Mouse (Mus musculus) hematopoietic stem cell, adult 5-6 weeks (primary cell): ENCODE measurements at regions not wholly inside any gene's neighbourhood (a gene's known extent, or its start where the extent isn't known, plus 50 kb on each side); places are given as distances from the start of the nearest gene placed in this dataset.

ENCODE experiments used
- ATAC-seq, 2 experiments: fragments of 125-278 bp in 1 of 2; replicated peaks in 1 of 2; 2 replicates each; pipeline ENCODE4 v1.8.0; 2016 to 2017; ENCODE audit warnings: inconsistent platforms in 2 of 2, mild to moderate bottlenecking in 2 of 2, moderate number of reproducible peaks in 2 of 2, low read depth in 1 of 2, moderate TSS enrichment in 1 of 2; ENCODE audit not compliant: low FRiP score in 2 of 2, poor library complexity in 2 of 2, severe bottlenecking in 2 of 2, insufficient read depth in 1 of 2, low TSS enrichment in 1 of 2

DNA sequence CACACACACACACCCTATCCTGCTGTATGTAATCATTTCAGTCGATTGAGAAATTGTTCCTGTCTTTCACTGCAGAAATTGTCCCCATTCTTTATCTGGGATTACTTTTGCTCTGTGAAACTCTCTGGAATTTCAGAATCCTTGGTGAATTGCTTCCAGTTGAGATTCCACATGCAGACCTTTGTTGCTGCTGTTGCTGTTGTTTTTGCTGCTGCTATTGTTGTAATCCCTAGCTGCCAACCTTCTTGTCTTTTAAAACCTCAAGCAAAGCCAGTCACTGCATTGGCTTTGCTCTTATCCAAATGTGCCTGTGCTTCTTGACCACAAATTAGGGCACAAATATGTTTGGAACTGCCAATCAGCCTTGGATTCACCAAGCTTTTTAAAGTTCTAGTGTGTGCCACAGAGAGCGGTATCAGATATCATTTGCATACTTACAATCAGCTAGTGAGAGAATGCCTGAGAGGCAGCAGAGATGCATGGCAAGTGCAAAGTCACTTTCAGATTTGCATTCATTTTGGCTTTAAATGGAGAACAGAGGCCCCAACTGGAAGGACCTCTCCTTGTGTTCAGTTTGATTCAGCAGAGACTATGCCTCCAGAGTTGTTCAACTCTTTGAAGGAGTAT lies 1187.0 kb upstream of the Map3k7 start:
- no peak for ATAC-seq

DNA sequence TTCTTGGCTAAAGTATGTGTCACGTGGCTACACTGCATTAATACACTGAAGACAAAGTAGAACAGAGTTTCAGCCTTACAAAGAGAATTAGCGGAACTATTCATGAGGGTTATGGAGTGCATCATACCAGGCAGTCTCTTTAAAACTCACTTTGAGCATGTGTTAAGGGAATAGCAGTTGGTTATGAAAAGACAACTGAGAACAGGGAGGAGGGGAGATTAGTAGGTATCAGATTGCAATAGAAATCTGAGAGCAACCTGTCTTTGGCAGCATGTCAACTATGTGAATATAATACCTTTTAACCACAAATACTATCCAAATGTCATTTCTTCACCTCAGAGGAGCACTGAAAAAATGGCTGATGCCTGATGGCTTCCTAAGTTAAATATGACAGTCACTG lies 1182.2 kb upstream of the Map3k7 start:
- ATAC-seq = no peak

DNA sequence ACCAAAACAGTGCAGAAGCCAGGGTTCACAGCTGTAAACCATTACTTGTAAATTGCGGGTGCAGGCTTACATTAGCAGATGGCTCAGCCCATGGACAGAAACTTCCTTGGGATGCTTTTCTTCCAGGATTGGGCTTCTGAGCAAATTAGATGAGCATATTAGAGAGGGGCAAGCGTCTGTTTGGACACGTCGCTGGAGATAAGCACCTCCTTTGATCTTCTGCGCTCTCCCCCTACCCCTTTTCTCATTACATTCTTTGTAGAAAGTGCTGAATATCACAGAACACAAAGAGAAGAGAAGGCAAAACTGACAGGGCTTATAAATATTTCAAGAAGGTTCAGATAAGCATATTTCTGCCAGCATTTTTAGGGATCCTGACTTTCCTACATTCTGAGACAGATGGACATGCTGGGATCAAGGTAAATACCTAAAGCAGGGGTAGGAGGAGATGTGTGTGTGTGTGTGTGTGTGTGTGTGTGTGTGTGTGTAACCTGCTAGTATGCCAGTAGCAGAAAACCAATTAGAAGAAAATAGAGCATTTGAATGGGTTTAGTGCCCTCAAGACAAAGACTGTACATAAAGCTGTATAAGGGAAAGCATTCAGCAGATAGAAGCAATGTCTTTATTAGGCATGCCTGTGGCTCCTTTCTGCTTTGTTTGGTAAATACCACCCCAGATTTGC lies 1173.8 kb upstream of the Map3k7 start:
- no peak for ATAC-seq

DNA sequence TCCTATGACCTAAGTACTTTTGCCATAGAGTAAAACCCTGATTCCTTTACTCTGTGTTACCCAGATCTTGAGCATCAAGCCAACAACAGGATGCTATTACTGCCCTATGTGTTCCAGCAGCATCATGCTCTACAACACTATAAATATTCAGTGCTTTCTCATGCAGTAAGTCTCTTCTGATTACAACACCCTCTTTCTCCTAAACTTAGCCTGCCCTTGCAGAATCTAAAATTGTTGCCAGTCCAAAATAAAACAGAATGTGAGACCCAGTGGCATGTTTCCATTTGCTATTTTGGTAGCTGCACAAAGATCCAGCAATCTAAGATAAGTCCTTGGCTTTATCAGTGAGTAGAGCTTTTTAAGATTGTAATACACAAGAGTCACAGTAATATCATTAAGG lies 1154.1 kb upstream of the Map3k7 start:
- ATAC-seq = no peak

DNA sequence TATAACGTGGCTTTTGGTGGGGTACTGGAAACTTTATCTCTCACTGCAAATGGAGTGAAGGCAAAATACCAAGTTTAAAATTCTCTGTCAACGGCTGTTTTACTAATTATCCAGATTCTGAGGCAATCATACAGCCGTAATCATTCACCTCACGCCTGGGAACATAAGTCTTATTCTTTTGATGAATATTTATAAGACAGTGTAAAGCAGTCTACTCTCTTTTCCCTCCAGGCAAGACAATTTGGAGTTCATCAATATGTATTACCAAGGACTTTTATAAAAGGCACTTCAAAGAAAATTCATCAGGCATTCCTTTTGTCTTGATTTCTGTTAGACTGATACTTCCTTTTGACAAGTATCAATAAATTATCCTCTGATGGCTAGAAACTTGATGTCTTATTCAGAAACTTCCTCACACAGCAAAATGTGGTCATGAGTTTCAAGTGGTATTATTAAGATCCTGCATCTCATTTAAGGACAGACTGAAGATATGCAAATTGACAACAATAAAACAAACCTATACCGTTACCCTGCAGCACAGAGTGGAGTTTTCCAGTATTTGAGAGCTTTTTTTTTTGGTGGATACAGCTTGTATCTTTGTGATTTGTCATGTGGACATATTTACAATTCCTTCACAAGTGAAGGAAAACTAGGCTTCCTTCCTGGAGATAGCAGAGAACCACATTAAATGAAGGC lies 1108.4 kb upstream of the Map3k7 start:
- ATAC-seq = no peak

GRCm38 (mm10) chr4:30904966-30905365 lies 1058.9 kb upstream of the Map3k7 start:
- no peak for ATAC-seq

- ATAC-seq = no peak
Measured at GRCm38 (mm10) chr4:30922944-30923343, 1041.0 kb upstream of the Map3k7 start.

GRCm38 (mm10) chr4:30932358-30932757 lies 1031.5 kb upstream of the Map3k7 start:
- no peak for ATAC-seq

DNA sequence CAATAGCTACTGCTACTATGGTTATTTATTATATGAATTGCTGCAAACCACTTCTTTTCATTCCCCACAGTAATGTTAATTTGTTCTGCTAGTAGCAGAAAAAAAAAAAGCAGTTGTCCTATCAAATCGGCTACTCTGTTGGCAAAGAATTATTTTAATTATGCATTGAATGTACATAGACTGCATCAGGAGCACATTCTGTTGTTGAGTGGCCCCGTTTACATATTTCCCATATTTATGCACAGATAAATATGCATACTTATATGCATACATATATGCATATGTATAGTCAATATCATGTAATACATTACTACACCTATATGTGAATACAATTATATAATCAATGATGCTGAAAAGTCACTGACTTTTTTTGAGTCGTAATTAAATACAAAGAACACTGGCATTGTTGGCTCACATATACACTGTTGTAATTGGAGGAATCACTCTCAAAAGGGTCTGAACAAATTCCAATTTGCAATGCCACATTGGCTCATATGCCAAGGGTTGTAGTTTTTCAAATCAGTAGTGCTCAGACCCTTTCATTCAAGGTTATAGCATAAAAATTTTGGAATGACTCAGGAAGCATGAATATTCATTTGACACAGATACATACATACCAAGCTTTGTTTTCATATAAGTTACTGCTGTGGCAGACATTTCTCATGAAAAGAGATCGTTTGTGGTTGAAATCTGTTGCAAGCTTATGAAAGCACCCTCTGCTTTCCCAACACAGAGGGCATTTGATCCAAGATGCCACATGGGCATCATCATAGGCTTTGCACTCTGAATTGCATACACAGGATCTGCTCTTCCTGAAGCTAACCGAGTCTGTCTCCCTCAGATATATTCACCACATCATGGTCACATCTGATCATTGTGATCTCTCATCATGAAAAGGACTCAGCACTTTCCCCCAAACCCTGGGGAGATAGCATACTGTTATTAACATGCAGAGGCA lies 1030.6 kb upstream of the Map3k7 start:
- ATAC-seq = no peak

GRCm38 (mm10) chr4:30983611-30984010 lies 980.3 kb upstream of the Map3k7 start:
- no peak for ATAC-seq

DNA sequence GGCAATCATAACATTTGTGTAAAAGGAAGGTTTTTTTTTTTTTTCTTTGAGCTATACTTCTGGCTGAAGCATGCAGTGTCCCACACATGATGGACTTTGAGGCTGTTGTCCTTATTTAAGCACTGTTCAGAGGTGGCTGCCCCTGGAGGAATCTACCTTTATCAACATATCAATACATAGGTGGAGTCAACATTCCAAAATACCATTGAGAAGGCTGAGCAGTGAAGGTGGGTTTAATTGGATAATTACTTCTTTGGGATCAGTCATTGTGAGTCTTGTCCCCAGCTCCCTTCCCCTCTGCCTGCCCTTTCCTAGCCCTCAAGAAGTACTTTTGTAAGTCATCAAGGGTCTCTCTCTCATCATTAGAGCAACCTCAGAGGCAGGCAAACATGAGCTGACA lies 951.9 kb upstream of the Map3k7 start:
- ATAC-seq = no peak

DNA sequence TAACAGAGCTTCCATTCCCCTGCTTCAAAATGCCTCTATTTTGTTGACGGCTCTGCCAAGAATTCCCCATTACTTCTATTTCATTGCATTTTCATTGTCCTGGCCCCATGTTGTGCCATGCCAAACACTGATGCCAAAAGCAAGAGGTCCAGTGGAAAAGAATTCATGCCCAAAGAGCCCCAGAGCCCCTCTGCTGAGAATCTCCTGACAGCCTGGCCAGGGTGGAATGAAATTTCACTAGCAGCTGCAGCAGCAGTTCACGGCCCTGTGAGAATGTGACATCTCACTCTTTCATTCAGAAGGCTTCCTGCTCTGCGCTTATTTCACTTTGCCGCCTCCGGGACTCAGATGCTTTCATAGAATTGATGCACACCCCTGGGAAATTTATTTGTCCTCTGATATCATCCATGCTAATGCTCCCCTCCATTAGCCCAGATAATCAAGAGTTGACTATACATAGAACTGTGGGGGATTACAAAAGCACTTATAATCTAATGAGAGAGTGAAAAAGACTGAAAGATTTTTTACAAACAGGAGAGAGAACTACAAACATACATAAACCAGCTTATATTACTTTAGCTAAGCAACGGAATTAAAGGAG lies 911.7 kb upstream of the Map3k7 start:
- no peak for ATAC-seq

DNA sequence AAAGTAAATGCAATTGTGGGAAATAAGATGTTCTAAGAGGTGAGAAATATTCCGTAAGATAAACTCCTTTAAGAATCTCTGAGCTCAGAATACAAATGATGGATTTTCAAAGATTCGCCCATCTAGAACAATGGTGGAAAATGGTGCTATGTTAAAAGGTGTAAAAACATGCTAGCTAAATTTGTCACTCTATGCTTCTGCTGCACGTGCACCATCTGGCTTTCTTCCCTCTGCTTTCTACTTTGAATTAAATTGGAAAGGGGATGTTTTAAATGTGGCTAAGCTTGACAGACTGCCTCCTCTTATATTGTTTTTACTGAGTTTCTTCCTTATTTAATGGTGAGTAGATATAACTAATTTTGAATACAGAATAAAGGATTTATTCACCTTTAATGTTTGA lies 887.7 kb upstream of the Map3k7 start:
- ATAC-seq = no peak

DNA sequence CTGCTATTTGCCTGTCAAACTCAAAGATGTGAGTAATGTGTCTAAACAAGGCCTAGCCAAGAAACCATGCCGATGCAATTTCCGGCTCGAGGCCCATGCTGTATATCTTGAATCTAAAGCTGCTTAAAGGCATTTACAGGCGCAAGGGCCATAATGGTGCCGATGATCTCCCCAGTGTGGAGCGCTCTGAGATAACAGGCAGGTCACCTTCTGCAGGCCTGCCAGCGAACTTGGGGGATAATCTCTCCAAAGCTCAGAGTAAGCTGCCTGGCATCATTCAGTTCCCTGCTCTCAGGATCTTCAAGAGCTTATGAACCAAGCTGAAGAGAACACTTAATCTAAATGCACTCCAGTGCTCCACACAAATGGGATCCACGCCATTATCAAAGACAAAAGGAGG lies 842.3 kb upstream of the Map3k7 start:
- no peak for ATAC-seq

GRCm38 (mm10) chr4:31143166-31143565 lies 820.7 kb upstream of the Map3k7 start:
- ATAC-seq = no peak

- no peak for ATAC-seq
Measured at GRCm38 (mm10) chr4:31167431-31167830, 796.5 kb upstream of the Map3k7 start.

DNA sequence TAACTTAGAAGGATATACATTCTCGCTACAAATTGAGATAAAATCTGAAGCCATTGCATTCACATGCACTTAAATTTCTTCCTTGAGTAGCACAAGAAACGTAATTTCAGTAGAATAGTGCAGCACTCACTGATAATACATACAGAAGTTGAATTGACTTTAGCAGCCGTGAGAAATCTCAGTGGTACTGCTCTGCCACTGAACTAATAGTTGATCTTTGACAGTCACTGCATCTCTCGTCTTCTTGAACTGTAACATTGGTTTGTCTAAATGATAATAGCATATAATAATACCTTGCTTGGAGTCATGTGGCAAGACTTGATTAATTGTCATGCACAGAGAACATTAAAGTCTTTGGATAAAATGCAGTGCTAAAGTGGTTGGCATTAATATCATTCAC lies 795.5 kb upstream of the Map3k7 start:
- no peak for ATAC-seq
